Mouse (Mus musculus) fat pad, adult 2 months (tissue): Measurements from ENCODE around the gene Ckm.

Experiments used
- DNase-seq: peaks from one replicate; pipeline ENCODE4 v3.0.0-alpha.2; 2011; ENCODE audit warnings: low read depth, low spot score; ENCODE audit errors: extremely low read depth

Gene Ckm

GRCm38 (mm10) chr7:19464367-19465307 lies 60.1 kb downstream of the Ckm start:
- DNase-seq = no peak

GRCm38 (mm10) chr7:19466602-19467145 lies 62.1 kb downstream of the Ckm start:
- no peak for DNase-seq

- DNase-seq = no peak
Measured at GRCm38 (mm10) chr7:19467638-19468037, 63.1 kb downstream of the Ckm start.

- DNase-seq = no peak
Measured at GRCm38 (mm10) chr7:19468279-19468678, 63.7 kb downstream of the Ckm start.

- DNase-seq = no peak
Measured at GRCm38 (mm10) chr7:19469404-19469803, 64.8 kb downstream of the Ckm start.

GRCm38 (mm10) chr7:19470308-19470707 lies 65.7 kb downstream of the Ckm start:
- DNase-seq = no peak

GRCm38 (mm10) chr7:19472403-19472802 lies 67.8 kb downstream of the Ckm start:
- DNase-seq = no peak
